Mouse (Mus musculus) heart, embryonic 10.5 days (tissue): ENCODE data around the gene B4galt2. TPM values are rescaled to one million over a fixed set of nuclear protein-coding genes. Genes with fewer than 3 reads are reported as not detected.

Source experiments
- DNase-seq: peaks from one replicate; pipeline ENCODE4 v3.0.0-alpha.2; 2017; ENCODE audit warnings: low spot score
- H3K27ac ChIP-seq: fragments of 300-500 bp; sonication (generic); 2 replicates; pipeline ENCODE4 v1.5.1; 2016; ENCODE audit warnings: mild to moderate bottlenecking
- H3K27me3 ChIP-seq: fragments of 300-500 bp; sonication (generic); 2 replicates; pipeline ENCODE4 v1.6.1; 2016; ENCODE audit warnings: mild to moderate bottlenecking; ENCODE audit not compliant: poor library complexity, insufficient read depth, severe bottlenecking
- H3K36me3 ChIP-seq: fragments of 300-500 bp; sonication (generic); 2 replicates; pipeline ENCODE4 v1.6.1; 2016; ENCODE audit warnings: mild to moderate bottlenecking, moderate library complexity
- H3K4me1 ChIP-seq: fragments of 300-500 bp; sonication (generic); 2 replicates; pipeline ENCODE4 v1.6.1; 2016; ENCODE audit warnings: mild to moderate bottlenecking
- H3K4me3 ChIP-seq: fragments of 300-500 bp; sonication (generic); 2 replicates; pipeline ENCODE4 v1.5.1; 2016; ENCODE audit warnings: mild to moderate bottlenecking, moderate library complexity
- H3K9me3 ChIP-seq: fragments of 300-500 bp; sonication (generic); 2 replicates; pipeline ENCODE4 v1.6.1; 2016; ENCODE audit warnings: mild to moderate bottlenecking, moderate library complexity
- WGBS: fragments of 180-500 bp; shearing (Covaris S2); methylation state at CpG from one replicate; pipeline ENCODE4 v1.1.7; 2016; 5-methylcytosine and 5-hydroxymethylcytosine counted together
- polyA plus RNA-seq: library from polyadenylated mRNA; unstranded; fragments of >200 nt; fragmentation: Nextera tagmentation; extraction: Ambion mirVana; gene quantifications from 2 replicates; pipeline ENCODE4 v1.2.1, GENCODE M21; 2016

The B4galt2 gene
- polyA plus RNA-seq, result 14.2 and 17.7 TPM in 2 replicates

GRCm38 (mm10) chr4:117882701-117883691 lies at the start of gene B4galt2:
Gene B4galt2, minus strand, starts transcription at chr4:117883487.
- no peaks in the 10 kb centered on the region for H3K27me3 ChIP-seq
- peaks cover 50% of the 10 kb centered on the region for H3K36me3 ChIP-seq
- peak; percentile 82 for DNase-seq
- H3K4me3 ChIP-seq, result peak within 1 kb of the TSS; percentile 81
- H3K4me1 ChIP-seq, result peaks cover 48% of the 10 kb centered on the region
- no peaks in the 10 kb centered on the region for H3K9me3 ChIP-seq
- H3K27ac ChIP-seq, result peak within 1 kb of the TSS; percentile 94
- WGBS, result under 1% methylated on average over 101 of the region's 103 CpGs

- Histone ChIP-seq H3K4me3 (peak within 1 kb of the TSS; percentile 64), H3K27me3 (peaks cover 60% of the 10 kb centered on the region)
- DNase-seq, result no peak
Observed at GRCm38 (mm10) chr4:117929391-117929881, 46.1 kb upstream of the B4galt2 start, which contains the start of gene Artn. Gene Artn, minus strand, starts transcription at chr4:117929763.

GRCm38 (mm10) chr4:117928699-117929241 lies 45.5 kb upstream of the B4galt2 start:
- Histone ChIP-seq H3K27me3 (peaks cover 66% of the 10 kb centered on the region), H3K4me3 (peak overlapping the region; percentile 64), H3K4me1 (peaks cover 42% of the 10 kb centered on the region), H3K27ac (peak overlapping the region; percentile 54), H3K36me3 (0 out of 2 replicates have a peak, but pooled peaks cover 7% of the 10 kb centered on the region), H3K9me3 (no peaks in the 10 kb centered on the region)
- 3% methylated on average over 13 of the region's 13 CpGs for WGBS
- peak; percentile 85 for DNase-seq

More at GRCm38 (mm10) chr4:117929391-117929881, 46.1 kb upstream of the B4galt2 start, which contains the start of gene Artn:
- Histone ChIP-seq H3K4me1 (peaks cover 38% of the 10 kb centered on the region), H3K9me3 (no peaks in the 10 kb centered on the region), H3K27ac (peak within 1 kb of the TSS; percentile 54), H3K36me3 (0 out of 2 replicates have a peak, but pooled peaks cover 7% of the 10 kb centered on the region)
- WGBS, result under 1% methylated on average over 33 of the region's 33 CpGs

GRCm38 (mm10) chr4:117928234-117928633 lies 44.9 kb upstream of the B4galt2 start:
- Histone ChIP-seq H3K4me1 (peaks cover 45% of the 10 kb centered on the region), H3K36me3 (0 out of 2 replicates have a peak, but pooled peaks cover 7% of the 10 kb centered on the region), H3K4me3 (no peak overlapping the region; the same call in 1 of the 2 replicates), H3K27me3 (peaks cover 71% of the 10 kb centered on the region), H3K9me3 (no peaks in the 10 kb centered on the region), H3K27ac (0 out of 2 replicates have a peak overlapping the region, but pooled peaks have one; percentile 54)
- DNase-seq, result no peak
- WGBS, result 11% methylated on average over 6 of the region's 6 CpGs

- no peaks in the 10 kb centered on the region for H3K9me3 ChIP-seq
- peaks cover 85% of the 10 kb centered on the region for H3K27me3 ChIP-seq
- 2% methylated on average over 71 of the region's 71 CpGs for WGBS
- H3K27ac ChIP-seq, result peak overlapping the region; percentile 84
- H3K36me3 ChIP-seq, result no peaks in the 10 kb centered on the region
- H3K4me3 ChIP-seq, result peak overlapping the region; percentile 71
- DNase-seq, result no peak
- H3K4me1 ChIP-seq, result peaks cover 45% of the 10 kb centered on the region
Observed at GRCm38 (mm10) chr4:117926545-117927482, 43.5 kb upstream of the B4galt2 start.

GRCm38 (mm10) chr4:117924916-117925315 lies 41.6 kb upstream of the B4galt2 start:
- H3K4me1 ChIP-seq, result peaks cover 44% of the 10 kb centered on the region
- no peaks in the 10 kb centered on the region for H3K36me3 ChIP-seq
- peaks cover 80% of the 10 kb centered on the region for H3K27me3 ChIP-seq
- H3K9me3 ChIP-seq, result no peaks in the 10 kb centered on the region
- no peak overlapping the region for H3K27ac ChIP-seq
- 43% methylated on average over 6 of the region's 6 CpGs for WGBS
- DNase-seq, result no peak
- no peak overlapping the region for H3K4me3 ChIP-seq

GRCm38 (mm10) chr4:117923450-117923849 lies 40.2 kb upstream of the B4galt2 start:
- H3K36me3 ChIP-seq, result no peaks in the 10 kb centered on the region
- WGBS, result 30% methylated on average over 2 of the region's 2 CpGs
- H3K9me3 ChIP-seq, result no peaks in the 10 kb centered on the region
- no peak overlapping the region for H3K27ac ChIP-seq
- DNase-seq, result no peak
- peaks cover 67% of the 10 kb centered on the region for H3K27me3 ChIP-seq
- no peak overlapping the region for H3K4me3 ChIP-seq
- peaks cover 34% of the 10 kb centered on the region for H3K4me1 ChIP-seq

GRCm38 (mm10) chr4:117921358-117921757 lies 38.1 kb upstream of the B4galt2 start:
- no peaks in the 10 kb centered on the region for H3K9me3 ChIP-seq
- no peak overlapping the region for H3K4me3 ChIP-seq
- DNase-seq, result no peak
- no peaks in the 10 kb centered on the region for H3K36me3 ChIP-seq
- H3K27ac ChIP-seq, result no peak overlapping the region
- H3K27me3 ChIP-seq, result peaks cover 47% of the 10 kb centered on the region
- WGBS, result 83% methylated on average over 2 of the region's 2 CpGs
- H3K4me1 ChIP-seq, result peaks cover 28% of the 10 kb centered on the region

- WGBS, result 80% methylated on average over 5 of the region's 5 CpGs
- Histone ChIP-seq H3K4me1 (peaks cover 37% of the 10 kb centered on the region), H3K4me3 (no peak overlapping the region), H3K9me3 (no peaks in the 10 kb centered on the region), H3K27me3 (peaks cover 21% of the 10 kb centered on the region), H3K36me3 (no peaks in the 10 kb centered on the region), H3K27ac (0 out of 2 replicates have a peak overlapping the region, but pooled peaks have one; percentile 5)
- DNase-seq, result no peak
Observed at GRCm38 (mm10) chr4:117918762-117919161, 35.5 kb upstream of the B4galt2 start.

GRCm38 (mm10) chr4:117918261-117918660 lies 35.0 kb upstream of the B4galt2 start:
- no peaks in the 10 kb centered on the region for H3K9me3 ChIP-seq
- H3K4me3 ChIP-seq, result no peak overlapping the region
- peaks cover 17% of the 10 kb centered on the region; the same call in 1 of the 2 replicates for H3K27me3 ChIP-seq
- no peak for DNase-seq
- 0 out of 2 replicates have a peak overlapping the region, but pooled peaks have one; percentile 5 for H3K27ac ChIP-seq
- peaks cover 39% of the 10 kb centered on the region for H3K4me1 ChIP-seq
- H3K36me3 ChIP-seq, result no peaks in the 10 kb centered on the region
- 34% methylated on average over 3 of the region's 3 CpGs for WGBS

GRCm38 (mm10) chr4:117917847-117918246 lies 34.6 kb upstream of the B4galt2 start:
- H3K4me1 ChIP-seq, result peaks cover 43% of the 10 kb centered on the region
- no peaks in the 10 kb centered on the region; the same call in 1 of the 2 replicates for H3K36me3 ChIP-seq
- H3K27ac ChIP-seq, result no peak overlapping the region
- DNase-seq, result no peak
- H3K27me3 ChIP-seq, result peaks cover 13% of the 10 kb centered on the region; the same call in 1 of the 2 replicates
- no peaks in the 10 kb centered on the region for H3K9me3 ChIP-seq
- no peak overlapping the region for H3K4me3 ChIP-seq
- 88% methylated on average over 4 of the region's 4 CpGs for WGBS

GRCm38 (mm10) chr4:117917402-117917801 lies 34.1 kb upstream of the B4galt2 start:
- Histone ChIP-seq H3K4me3 (no peak overlapping the region), H3K4me1 (peaks cover 47% of the 10 kb centered on the region), H3K27ac (no peak overlapping the region), H3K36me3 (peaks cover 2% of the 10 kb centered on the region), H3K27me3 (peaks cover 8% of the 10 kb centered on the region; the same call in 1 of the 2 replicates), H3K9me3 (no peaks in the 10 kb centered on the region)
- no peak for DNase-seq
- 75% methylated on average over 4 of the region's 4 CpGs for WGBS
